Mouse (Mus musculus): ENCODE data around the gene Fkbp15. TPM values are rescaled to one million over a fixed set of nuclear protein-coding genes. Genes with fewer than 3 reads are reported as not detected.

Fkbp15 gene
- polyA plus RNA-seq, 1 experiment from 2014 or later, result 29.0 TPM

DNA sequence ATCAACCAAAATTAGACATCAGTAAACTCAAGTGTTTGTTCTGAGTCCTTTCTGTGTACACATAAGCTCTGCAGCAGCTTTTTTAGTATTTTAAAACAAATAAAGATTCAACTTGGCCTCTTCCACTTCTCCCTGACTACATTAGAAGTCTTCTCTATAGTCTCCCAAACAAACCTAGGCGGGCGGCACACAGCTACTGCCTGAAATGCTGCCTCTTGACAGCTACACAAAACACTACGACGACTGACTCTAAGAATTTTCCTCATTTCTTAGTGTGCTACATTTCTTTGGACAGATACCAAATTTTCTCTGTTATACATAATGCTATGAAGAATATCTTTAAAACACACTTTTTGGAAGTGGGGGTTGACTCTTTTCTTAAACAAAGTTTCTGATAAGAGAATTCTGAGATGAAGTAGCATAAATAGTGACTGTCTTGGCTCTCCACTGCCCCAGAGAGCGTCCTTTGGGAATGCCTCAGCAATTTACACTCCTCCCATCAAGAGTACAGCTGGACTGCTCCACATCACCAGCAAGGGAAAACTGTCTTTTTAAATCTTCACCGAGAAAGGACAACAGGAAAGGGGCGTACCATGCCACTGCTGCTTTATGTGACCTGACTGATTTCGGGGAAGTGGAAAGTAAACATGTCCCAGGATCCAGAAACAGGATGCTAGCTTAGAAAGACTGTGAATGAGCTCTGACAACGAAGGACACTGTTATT lies 12.6 kb downstream of the Fkbp15 start:
- Histone ChIP-seq H3K4me1 (no peaks in the 10 kb centered on the region), H3K36me3 (peaks cover 37% of the 10 kb centered on the region), H3K4me2 (no peak overlapping the region), H3K27me3 (no peaks in the 10 kb centered on the region), H3K9me3 (no peaks in the 10 kb centered on the region), H3K9ac (no peak overlapping the region), H3K27ac (no peak overlapping the region), H3K4me3 (no peak overlapping the region)
- no peak for ATAC-seq (ENCODE audit: insufficient number of reproducible peaks, low FRiP score, low TSS enrichment, low read depth)
- WGBS, result 82% methylated on average over 9 of the region's 9 CpGs

DNA sequence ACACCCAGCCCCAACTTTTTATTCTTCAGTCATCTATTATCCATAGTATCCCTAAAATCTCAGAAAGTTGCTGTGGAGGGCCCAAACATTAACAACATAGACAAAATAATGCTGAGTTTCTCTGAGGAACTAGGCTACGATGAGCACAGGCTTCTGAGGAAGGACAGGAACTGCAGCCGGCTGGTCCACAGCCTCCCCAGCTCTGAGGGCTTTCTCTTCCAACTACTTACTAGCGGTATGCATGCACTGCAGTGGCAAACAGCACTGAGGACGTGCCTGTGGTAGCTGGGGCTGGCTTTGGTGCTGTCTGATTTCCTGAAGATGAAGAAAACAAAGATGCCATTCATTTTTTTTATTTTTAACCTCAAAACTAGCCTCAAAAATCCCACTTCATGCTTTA lies 14.5 kb downstream of the Fkbp15 start:
- peaks cover 36% of the 10 kb centered on the region for H3K36me3 ChIP-seq
- H3K9me3 ChIP-seq, result no peaks in the 10 kb centered on the region
- no peak overlapping the region for H3K9ac ChIP-seq
- H3K4me2 ChIP-seq, result no peak overlapping the region
- 80% methylated on average over 4 of the region's 4 CpGs for WGBS
- H3K27me3 ChIP-seq, result no peaks in the 10 kb centered on the region
- H3K4me3 ChIP-seq, result no peak overlapping the region
- no peak overlapping the region for H3K27ac ChIP-seq
- H3K4me1 ChIP-seq, result no peaks in the 10 kb centered on the region
- ATAC-seq (ENCODE audit: insufficient number of reproducible peaks, low FRiP score, low TSS enrichment, low read depth), result no peak

DNA sequence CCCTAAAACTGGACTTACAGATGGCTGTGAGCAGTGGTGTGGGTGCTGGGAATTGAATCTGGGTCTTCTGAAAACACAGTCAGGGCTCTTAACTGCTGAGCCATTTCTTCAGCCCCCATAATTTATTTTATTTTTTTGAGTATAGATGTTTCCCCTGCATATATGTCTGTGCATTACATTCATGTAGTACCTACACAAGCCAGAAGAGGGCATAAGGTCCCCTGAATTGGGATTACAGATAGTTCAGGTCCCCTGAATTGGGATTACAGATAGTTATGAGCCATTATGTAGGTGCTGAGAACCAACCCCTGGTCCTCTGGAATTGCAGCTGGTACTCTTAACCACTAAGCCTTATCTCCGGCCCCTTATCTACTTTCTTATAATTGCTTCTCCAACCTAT lies 16.3 kb downstream of the Fkbp15 start:
- no peak for ATAC-seq (ENCODE audit: insufficient number of reproducible peaks, low FRiP score, low TSS enrichment, low read depth)

DNA sequence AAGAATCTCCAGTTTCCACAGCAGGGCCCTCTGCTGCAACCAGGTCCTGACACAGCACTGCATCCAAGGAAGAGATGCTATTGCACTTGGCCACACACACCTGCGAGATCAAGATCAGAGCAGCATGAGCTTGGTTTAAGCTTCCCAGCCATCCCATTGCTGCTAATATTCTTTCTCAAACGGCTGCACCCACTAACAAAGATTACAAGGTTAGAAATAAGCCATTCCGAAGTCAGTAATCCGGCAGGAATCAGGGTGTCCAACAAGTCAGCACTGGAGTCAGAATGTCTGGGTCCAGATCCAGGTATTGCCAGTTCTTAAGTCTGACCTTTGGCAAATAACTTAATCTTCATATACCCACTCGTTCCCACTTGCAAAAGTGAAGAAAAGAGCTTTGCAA lies 21.8 kb downstream of the Fkbp15 start:
- H3K36me3 ChIP-seq, result peaks cover 56% of the 10 kb centered on the region
- no peak overlapping the region for H3K27ac ChIP-seq
- H3K4me1 ChIP-seq, result no peaks in the 10 kb centered on the region
- no peaks in the 10 kb centered on the region for H3K9me3 ChIP-seq
- no peak for ATAC-seq (ENCODE audit: insufficient number of reproducible peaks, low FRiP score, low TSS enrichment, low read depth)
- 89% methylated on average over 5 of the region's 5 CpGs for WGBS
- no peak overlapping the region for H3K4me3 ChIP-seq
- H3K4me2 ChIP-seq, result no peak overlapping the region
- H3K9ac ChIP-seq, result no peak overlapping the region
- H3K27me3 ChIP-seq, result no peaks in the 10 kb centered on the region

More for the DNA sequence above, 16.3 kb downstream of the Fkbp15 start:
- H3K36me3 ChIP-seq, result peaks cover 41% of the 10 kb centered on the region
- no peaks in the 10 kb centered on the region for H3K27me3 ChIP-seq
- H3K4me3 ChIP-seq, result no peak overlapping the region
- H3K9ac ChIP-seq, result no peak overlapping the region
- no peak overlapping the region for H3K4me2 ChIP-seq
- no peaks in the 10 kb centered on the region for H3K9me3 ChIP-seq
- H3K4me1 ChIP-seq, result no peaks in the 10 kb centered on the region
- 96% methylated on average over 1 of the region's 1 CpGs for WGBS
- H3K27ac ChIP-seq, result no peak overlapping the region

DNA sequence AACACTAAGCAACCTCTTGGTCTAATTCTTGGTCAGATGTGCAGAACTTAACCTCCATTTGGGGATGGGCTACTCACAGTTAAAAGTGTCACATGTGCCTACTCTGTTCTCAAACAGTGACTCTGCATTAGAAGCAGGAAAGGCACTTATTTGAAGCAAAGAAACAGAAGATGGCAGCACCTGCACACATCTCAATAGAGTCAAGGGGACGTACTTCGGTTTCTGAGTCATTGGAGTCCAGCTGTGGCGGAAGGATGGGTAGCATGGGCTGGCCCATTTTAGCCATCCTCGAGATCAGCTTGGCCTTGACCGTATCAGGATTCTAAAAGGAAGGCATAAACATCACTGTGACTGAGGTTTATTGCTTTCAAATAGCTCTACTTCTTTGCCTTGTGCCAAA lies 28.4 kb downstream of the Fkbp15 start:
- WGBS, result 84% methylated on average over 5 of the region's 5 CpGs
- Histone ChIP-seq H3K4me2 (no peak overlapping the region), H3K4me3 (no peak overlapping the region), H3K4me1 (no peaks in the 10 kb centered on the region), H3K9ac (no peak overlapping the region), H3K9me3 (no peaks in the 10 kb centered on the region), H3K27ac (no peak overlapping the region), H3K27me3 (no peaks in the 10 kb centered on the region), H3K36me3 (peaks cover 63% of the 10 kb centered on the region)
- ATAC-seq (ENCODE audit: insufficient number of reproducible peaks, low FRiP score, low TSS enrichment, low read depth), result no peak

DNA sequence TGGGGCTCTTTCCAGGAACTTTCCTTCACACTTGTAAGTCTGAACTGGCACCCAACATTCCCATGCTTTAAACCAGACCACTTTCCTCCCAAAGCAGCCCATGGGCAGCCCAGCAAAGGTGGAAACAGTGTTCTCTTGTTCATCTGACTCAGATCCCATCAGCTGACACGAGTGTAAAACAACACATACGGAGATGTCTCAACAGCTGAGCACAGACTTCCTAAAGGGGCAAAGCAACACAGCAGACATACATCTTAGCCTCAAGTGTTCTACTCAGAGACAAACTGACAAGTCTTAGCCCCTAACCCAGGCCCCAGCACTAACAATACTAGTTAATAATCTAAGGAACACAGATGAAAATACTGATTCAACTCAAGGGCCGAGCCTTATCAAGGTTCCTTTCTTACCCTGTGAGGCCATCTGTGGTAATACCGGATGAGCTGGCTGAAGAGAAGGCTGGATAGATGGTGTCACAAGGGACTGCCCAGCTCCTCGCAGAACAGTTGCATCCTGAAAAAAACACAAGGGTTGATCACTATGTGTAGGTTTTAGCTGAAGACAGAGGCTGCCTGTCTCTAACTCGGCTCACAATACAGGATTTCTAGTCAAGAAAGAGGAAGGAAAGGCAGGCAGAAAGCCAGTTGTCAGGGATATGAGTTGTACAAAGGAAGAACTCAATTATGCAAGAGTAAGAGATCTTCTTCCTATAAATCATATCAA lies 31.2 kb downstream of the Fkbp15 start:
- Histone ChIP-seq H3K36me3 (peaks cover 69% of the 10 kb centered on the region), H3K4me1 (no peaks in the 10 kb centered on the region), H3K27ac (no peak overlapping the region), H3K27me3 (no peaks in the 10 kb centered on the region), H3K9me3 (no peaks in the 10 kb centered on the region), H3K9ac (no peak overlapping the region), H3K4me2 (no peak overlapping the region), H3K4me3 (no peak overlapping the region)
- ATAC-seq (ENCODE audit: insufficient number of reproducible peaks, low FRiP score, low TSS enrichment, low read depth), result no peak
- 88% methylated on average over 6 of the region's 6 CpGs for WGBS

DNA sequence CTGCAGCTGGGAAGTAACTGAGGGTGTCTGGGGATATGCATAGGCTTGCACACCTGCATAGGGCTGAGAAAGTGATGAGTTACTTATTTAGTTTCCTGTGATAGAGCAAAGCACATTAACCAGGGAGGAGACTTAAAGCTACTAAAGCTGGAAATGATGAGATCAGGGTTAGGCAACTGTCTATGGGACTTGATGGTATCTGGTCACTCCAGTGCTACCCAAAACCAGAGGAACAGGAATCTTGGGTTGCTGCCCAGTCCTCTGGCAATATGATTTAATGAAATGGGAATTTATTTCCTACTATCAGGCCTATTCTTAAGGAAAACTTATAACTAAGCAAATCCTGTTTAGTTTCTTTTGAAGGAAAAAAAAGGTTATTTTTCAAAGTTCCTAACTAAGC lies 34.2 kb downstream of the Fkbp15 start:
- H3K27me3 ChIP-seq, result no peaks in the 10 kb centered on the region
- no peak overlapping the region for H3K4me2 ChIP-seq
- H3K9ac ChIP-seq, result no peak overlapping the region
- no peaks in the 10 kb centered on the region for H3K4me1 ChIP-seq
- no peak overlapping the region for H3K27ac ChIP-seq
- ATAC-seq (ENCODE audit: insufficient number of reproducible peaks, low FRiP score, low TSS enrichment, low read depth), result no peak
- H3K36me3 ChIP-seq, result peaks cover 77% of the 10 kb centered on the region
- no peak overlapping the region for H3K4me3 ChIP-seq
- no peaks in the 10 kb centered on the region for H3K9me3 ChIP-seq

DNA sequence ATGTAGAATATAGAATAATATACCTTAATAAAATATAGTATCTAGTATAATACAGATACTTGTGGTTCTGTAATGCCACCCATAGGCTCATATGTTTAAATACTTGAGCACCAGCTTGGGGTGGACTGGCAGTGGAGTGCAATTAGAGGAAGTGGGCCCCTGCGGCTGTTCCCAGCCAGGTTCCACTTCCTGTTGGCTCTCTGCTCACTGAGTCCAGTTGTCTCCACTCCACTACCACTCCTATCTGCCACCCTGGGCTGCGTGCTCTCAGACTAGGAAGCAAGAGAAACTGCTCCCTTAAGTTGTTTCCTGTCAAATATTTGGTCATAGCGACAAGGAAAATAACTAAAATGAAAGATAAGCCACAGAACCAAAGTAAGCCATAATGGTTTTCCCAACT lies 37.7 kb downstream of the Fkbp15 start:
- Histone ChIP-seq H3K9ac (no peak overlapping the region), H3K36me3 (peaks cover 86% of the 10 kb centered on the region), H3K4me1 (no peaks in the 10 kb centered on the region), H3K27ac (no peak overlapping the region), H3K27me3 (no peaks in the 10 kb centered on the region), H3K9me3 (no peaks in the 10 kb centered on the region), H3K4me2 (no peak overlapping the region), H3K4me3 (no peak overlapping the region)
- no peak for ATAC-seq (ENCODE audit: insufficient number of reproducible peaks, low FRiP score, low TSS enrichment, low read depth)
- 79% methylated on average over 3 of the region's 3 CpGs for WGBS

DNA sequence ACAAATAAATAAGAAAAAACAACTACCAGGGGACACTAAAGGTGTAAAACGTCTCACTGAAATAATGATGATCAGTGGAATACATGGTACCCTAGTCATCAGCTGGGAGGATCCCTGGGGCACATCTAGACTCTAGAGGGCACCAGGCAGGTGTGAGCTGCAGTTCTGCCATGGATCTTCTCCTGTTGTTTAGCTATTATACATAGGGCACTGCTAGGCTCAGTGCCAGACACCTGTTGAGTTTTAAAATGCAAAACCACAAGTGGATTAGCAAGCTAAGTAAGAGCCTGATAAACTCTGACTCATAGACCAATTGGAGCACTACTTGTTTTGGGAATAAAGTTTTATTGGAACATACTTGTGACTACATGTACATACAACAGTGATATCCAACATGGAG lies 42.1 kb downstream of the Fkbp15 start:
- ATAC-seq (ENCODE audit: insufficient number of reproducible peaks, low FRiP score, low TSS enrichment, low read depth), result no peak

DNA sequence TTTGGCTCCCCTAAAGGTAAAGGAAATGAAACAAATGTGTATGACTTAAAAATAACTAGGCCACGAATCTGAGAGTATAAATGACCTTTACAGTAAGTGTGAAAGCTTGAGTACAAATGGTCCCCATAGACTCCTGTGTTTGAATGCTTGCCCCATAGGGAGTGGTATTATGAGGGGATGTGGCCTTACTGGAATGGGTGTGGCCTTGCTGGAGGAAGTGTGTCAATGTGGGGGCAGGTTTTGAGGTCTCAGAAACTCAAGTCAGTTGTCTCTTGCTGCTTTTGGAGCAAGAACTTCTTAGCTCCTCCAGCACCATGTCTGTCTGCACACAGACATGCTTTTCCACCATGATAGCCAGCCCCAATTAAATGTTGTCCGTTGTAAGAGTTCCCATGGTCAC lies 43.9 kb downstream of the Fkbp15 start:
- WGBS, result 68% methylated on average over 2 of the region's 2 CpGs
- Histone ChIP-seq H3K36me3 (peaks cover 75% of the 10 kb centered on the region), H3K4me1 (no peaks in the 10 kb centered on the region)

More for the DNA sequence above, 42.1 kb downstream of the Fkbp15 start:
- H3K27ac ChIP-seq, result no peak overlapping the region
- H3K27me3 ChIP-seq, result no peaks in the 10 kb centered on the region
- H3K4me2 ChIP-seq, result no peak overlapping the region
- WGBS, result 75% methylated on average over 1 of the region's 1 CpGs
- peaks cover 76% of the 10 kb centered on the region for H3K36me3 ChIP-seq
- H3K9me3 ChIP-seq, result no peaks in the 10 kb centered on the region
- no peaks in the 10 kb centered on the region for H3K4me1 ChIP-seq
- no peak overlapping the region for H3K9ac ChIP-seq
- H3K4me3 ChIP-seq, result no peak overlapping the region

DNA sequence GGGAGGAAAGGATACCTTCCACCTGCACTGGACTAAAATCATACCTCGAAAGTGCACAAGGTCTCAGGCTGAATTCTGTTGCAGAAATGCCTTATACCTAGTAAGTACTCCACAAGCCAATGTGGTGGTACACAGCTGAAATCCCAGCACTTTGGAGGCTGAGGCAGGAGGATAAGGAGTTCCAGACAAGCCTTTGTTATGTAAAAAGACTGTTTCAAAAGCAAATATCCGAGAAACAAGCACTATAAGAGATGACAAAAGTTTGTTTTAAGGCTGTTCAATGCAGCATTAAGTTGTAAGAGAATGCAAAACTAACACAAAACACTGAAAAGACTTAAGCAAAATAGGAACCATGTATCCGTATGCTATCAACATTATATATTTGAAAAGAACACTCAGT lies 45.8 kb downstream of the Fkbp15 start:
- Histone ChIP-seq H3K9ac (no peak overlapping the region), H3K27ac (no peak overlapping the region), H3K4me3 (no peak overlapping the region), H3K36me3 (peaks cover 66% of the 10 kb centered on the region), H3K4me2 (no peak overlapping the region), H3K27me3 (no peaks in the 10 kb centered on the region), H3K9me3 (no peaks in the 10 kb centered on the region), H3K4me1 (no peaks in the 10 kb centered on the region)
- WGBS, result 87% methylated on average over 3 of the region's 3 CpGs
- no peak for ATAC-seq (ENCODE audit: insufficient number of reproducible peaks, low FRiP score, low TSS enrichment, low read depth)

More for the DNA sequence above, 43.9 kb downstream of the Fkbp15 start:
- no peak for ATAC-seq (ENCODE audit: insufficient number of reproducible peaks, low FRiP score, low TSS enrichment, low read depth)
- no peak overlapping the region for H3K4me2 ChIP-seq
- H3K9me3 ChIP-seq, result no peaks in the 10 kb centered on the region
- H3K9ac ChIP-seq, result no peak overlapping the region
- no peaks in the 10 kb centered on the region for H3K27me3 ChIP-seq
- H3K27ac ChIP-seq, result no peak overlapping the region
- no peak overlapping the region for H3K4me3 ChIP-seq

DNA sequence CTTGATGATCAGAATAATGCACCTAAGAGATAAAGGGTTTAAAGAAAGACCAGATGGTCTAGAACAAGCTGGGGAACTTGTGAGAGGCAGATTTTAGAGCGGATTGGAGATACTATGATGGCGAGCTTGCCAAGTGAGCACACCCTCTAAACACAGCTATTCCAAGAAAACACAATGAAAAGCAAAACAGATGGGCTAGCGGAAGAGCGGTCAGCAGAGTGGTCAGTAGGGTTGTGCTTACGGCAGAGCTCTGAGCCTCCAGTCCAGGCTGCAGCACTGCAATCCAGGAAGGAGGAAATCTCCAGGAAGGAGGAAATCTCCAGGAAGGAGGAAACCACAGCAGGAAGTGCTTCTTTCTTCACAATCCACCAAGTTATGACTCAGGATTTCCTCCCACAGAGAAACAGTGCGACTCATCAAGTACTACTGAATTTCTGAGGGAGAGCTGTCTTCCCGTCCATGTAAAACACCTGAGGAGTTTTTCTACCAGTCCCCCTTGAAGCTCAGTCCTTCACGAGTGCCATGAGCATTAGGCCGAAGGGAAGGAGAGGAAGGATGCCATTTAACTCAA lies 46.6 kb downstream of the Fkbp15 start:
- Histone ChIP-seq H3K4me1 (no peaks in the 10 kb centered on the region), H3K27me3 (no peaks in the 10 kb centered on the region), H3K36me3 (peaks cover 59% of the 10 kb centered on the region), H3K4me3 (no peak overlapping the region), H3K27ac (no peak overlapping the region), H3K9me3 (no peaks in the 10 kb centered on the region), H3K9ac (no peak overlapping the region), H3K4me2 (no peak overlapping the region)
- ATAC-seq (ENCODE audit: insufficient number of reproducible peaks, low FRiP score, low TSS enrichment, low read depth), result no peak
- WGBS, result 88% methylated on average over 9 of the region's 9 CpGs

Measured in limb, embryonic 15.5 days (tissue).